Mouse (Mus musculus): ENCODE results near the gene Gtdc1.

The Gtdc1 gene

DNA sequence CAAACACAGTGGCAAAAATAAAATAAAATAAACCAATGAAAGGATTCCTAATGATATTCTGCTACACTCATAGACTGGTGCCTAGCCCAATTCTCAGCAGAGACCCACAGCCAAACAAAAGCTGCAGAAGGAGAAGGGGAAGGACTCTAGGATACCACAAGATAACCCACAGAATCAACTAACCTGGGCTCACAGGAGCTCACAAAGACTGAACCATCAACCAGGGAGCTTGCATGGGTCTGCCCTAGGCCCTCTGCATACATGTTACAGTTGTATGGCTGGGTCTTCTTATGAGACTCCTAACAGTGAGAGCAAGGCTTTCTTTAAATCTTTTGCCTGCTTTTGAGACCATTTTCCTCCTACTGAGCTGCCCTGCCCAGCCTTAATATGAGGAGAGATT is 2.8 kb downstream of the Gtdc1 start:
- DNase-seq (ENCODE audit: low spot score in 2 of 2), result no peak

GRCm38 (mm10) chr2:44923056-44923883 is 4.2 kb downstream of the Gtdc1 start:
- no peak for DNase-seq (ENCODE audit: low spot score in 2 of 2)

- no peak for DNase-seq (ENCODE audit: low spot score in 2 of 2)
Measured at GRCm38 (mm10) chr2:44922500-44922899, 5.0 kb downstream of the Gtdc1 start.

DNA sequence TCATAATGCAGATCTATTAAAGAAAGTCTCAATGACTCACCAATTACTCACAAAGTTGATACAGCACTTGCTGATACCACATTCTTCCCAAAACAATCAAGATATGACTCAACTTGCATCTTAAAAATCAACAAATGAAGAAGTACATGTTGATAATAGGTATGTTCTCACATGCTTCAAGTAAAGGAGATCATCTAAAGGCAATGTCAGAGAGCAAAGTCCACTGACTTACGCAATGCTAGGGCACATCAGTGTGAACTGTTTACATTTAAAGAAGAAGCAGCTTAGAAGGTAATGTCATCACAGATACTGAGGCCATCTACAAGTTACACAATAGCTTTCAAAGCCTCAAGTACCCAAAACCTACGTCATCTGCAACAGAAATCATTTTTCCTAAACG is 7.0 kb downstream of the Gtdc1 start:
- no peak for DNase-seq (ENCODE audit: low spot score in 2 of 2)

DNA sequence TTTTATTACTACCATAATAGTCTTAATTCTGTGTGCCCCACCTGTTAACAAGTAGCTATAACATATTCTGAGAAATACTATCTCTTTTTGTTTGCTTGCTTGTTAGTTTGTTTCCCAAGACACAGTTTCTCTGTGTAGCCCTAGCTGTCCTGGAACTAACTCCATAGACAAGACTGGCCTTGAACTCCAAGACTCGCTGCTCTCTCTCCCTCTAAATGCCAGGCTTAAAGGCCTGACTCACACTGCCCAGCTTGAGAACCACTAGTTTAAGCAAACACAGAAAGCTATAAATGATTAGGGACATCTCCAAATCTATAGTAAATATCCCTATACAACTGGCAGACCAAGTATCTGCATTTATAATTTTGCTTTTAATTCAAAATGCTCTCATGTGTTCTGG is 8.1 kb downstream of the Gtdc1 start:
- no peak for DNase-seq (ENCODE audit: low spot score in 2 of 2)

- DNase-seq (ENCODE audit: low spot score in 2 of 2), result no peak
Measured at GRCm38 (mm10) chr2:44918737-44919136, 8.7 kb downstream of the Gtdc1 start.

GRCm38 (mm10) chr2:44916286-44916685 is 11.2 kb downstream of the Gtdc1 start:
- no peak for DNase-seq (ENCODE audit: low spot score in 2 of 2)

- DNase-seq (ENCODE audit: low spot score in 2 of 2), result no peak
Measured at GRCm38 (mm10) chr2:44897801-44898200, 29.7 kb downstream of the Gtdc1 start.

DNA sequence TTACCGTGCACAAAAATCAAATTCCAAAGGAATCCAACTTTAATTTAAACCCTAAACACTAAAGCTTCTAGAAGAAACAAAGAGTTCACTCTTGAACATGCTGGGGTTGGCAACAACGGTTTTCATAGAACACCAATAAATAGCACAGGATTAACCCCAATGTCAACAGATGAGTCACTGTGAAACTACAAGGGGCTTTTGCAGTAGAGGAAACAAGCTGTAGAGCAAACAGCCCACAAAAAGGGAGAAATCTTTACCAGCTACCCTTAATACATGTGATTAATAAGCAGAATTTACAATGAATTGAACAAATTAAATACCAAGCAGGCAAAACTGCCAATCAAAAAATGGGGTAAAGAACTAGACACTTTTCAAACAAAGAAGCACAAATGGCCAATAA is 53.7 kb downstream of the Gtdc1 start:
- DNase-seq (ENCODE audit: low spot score in 2 of 2), result no peak

DNA sequence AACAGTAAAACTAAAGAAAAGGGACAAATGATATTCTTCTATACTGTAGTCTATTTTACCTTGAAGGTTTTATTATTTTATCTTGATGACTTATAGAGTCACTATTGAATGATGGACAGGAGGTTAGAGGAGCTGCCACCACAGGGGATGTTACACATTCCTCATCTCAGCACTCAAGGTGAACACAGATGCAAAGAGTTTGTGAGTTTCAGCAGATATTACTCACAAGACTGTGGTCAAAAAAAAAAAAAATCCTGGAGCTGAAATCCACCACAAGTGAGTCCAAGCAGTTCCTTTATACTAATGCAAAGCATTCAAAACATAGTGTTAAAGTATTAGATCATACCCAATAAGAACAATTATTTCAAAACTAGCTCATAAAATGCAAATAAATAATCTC is 62.7 kb downstream of the Gtdc1 start:
- DNase-seq (ENCODE audit: low spot score in 2 of 2), result no peak

DNA sequence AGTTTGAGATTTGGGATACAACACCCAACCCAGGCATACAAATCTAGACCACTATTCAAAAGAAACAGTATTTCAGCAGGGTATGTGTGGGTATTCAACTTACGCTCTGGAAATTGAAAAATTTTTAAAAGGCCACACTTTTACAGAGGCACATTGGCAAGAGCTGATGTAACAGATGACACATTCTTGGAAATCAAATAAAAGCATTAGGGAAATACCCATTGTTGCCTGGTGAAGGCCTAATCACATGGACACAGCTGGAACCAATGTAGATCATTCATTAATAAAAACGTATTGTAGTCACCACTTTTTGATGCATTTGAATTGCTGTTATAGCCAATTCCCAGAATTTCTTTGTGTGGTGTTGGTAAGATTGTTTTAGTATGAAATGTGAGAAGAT is 73.0 kb downstream of the Gtdc1 start:
- no peak for DNase-seq (ENCODE audit: low spot score in 2 of 2)

- DNase-seq (ENCODE audit: low spot score in 2 of 2), result no peak
Measured at GRCm38 (mm10) chr2:44849666-44850065, 77.8 kb downstream of the Gtdc1 start.

GRCm38 (mm10) chr2:44848156-44848555 is 79.3 kb downstream of the Gtdc1 start:
- no peak for DNase-seq (ENCODE audit: low spot score in 2 of 2)

DNA sequence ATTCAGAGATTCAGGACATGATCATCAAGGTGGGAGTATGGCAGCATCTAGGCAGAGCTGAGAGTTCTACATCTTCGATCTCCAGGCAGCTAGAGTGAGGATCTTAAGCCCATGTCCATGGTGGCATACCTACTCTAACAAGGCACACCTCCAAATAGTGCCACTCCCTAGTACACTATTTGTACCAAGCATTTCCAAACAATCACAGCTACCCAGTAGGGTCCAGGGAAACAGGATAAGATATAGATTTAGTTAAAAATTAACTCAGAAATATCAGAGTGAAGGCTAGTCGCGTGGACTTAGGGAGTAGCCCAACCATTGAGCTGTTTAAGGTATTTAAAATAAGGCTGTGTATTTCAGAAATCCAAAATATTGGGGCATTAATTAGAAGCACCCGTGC is 82.0 kb downstream of the Gtdc1 start:
- no peak for DNase-seq (ENCODE audit: low spot score in 2 of 2)

- no peak for DNase-seq (ENCODE audit: low spot score in 2 of 2)
Measured at GRCm38 (mm10) chr2:44829753-44830152, 97.7 kb downstream of the Gtdc1 start.

- no peak for DNase-seq (ENCODE audit: low spot score in 2 of 2)
Measured at GRCm38 (mm10) chr2:44829346-44829745, 98.1 kb downstream of the Gtdc1 start.

- DNase-seq (ENCODE audit: low spot score in 2 of 2), result no peak
Measured at GRCm38 (mm10) chr2:44826609-44827008, 100.8 kb downstream of the Gtdc1 start.

DNA sequence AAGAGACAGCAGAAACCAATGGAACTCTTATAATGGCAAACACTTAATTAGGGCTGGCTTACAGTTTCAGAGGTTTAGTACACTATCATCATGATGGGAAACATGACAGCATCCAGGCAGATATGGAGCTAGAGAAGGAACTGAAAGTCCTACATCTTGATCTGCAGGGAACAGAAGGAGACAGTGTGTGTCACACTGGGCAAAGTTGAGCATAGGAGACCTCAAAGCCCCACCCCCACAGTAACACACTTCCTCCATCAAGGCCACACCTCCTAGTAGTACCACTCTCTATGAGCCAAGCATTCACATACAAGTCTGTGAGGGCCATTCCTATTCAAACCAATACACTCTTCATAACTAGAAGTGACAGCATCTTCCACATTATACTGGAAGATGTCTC is 109.7 kb downstream of the Gtdc1 start:
- DNase-seq (ENCODE audit: low spot score in 2 of 2), result no peak

DNA sequence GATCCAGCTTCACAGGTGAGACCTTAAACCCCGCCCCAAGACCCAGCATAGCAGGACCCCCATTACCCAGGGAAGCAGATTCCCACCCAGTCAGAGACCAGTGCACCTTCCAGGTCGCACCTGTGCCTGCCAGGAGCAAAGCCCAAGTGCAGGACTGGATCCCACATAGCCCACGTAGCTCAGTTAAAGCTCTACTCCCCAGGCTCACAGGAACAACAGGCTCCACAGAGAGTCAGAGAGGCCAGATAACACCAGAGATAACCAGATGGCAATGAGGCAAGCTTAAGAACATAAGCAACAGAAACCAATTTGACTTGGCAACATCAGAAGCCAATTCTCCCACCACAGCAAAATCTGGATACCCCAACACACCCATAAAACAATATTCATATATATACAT is 113.7 kb downstream of the Gtdc1 start:
- no peak for DNase-seq (ENCODE audit: low spot score in 2 of 2)

GRCm38 (mm10) chr2:44804497-44804896 is 123.0 kb downstream of the Gtdc1 start:
- no peak for DNase-seq (ENCODE audit: low spot score in 2 of 2)

GRCm38 (mm10) chr2:44801361-44801760 is 126.1 kb downstream of the Gtdc1 start:
- no peak for DNase-seq (ENCODE audit: low spot score in 2 of 2)

GRCm38 (mm10) chr2:44791840-44792239 is 135.6 kb downstream of the Gtdc1 start:
- no peak for DNase-seq (ENCODE audit: low spot score in 2 of 2)

GRCm38 (mm10) chr2:44791134-44791533 is 136.3 kb downstream of the Gtdc1 start:
- DNase-seq (ENCODE audit: low spot score in 2 of 2), result no peak

DNA sequence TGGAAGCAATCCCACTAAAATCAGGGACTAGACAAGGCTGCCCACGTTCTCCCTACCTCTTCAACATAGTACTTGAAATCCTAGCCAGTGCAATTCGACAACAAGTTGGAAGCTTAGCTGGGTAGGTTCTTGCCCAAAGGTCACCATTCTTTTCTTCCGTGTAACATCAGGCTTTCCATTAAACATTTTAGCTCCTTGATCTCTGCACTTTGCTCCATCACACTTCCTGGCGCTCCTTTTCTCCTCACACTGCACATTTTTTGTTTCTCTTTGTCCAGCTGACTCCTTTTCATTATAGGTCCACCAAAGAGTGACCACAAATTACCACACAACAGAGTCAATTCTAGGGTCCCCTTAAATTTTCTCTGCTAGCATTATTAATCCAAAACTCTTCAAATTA is 144.7 kb downstream of the Gtdc1 start:
- DNase-seq (ENCODE audit: low spot score in 2 of 2), result no peak
